In the genomic region with DNA sequence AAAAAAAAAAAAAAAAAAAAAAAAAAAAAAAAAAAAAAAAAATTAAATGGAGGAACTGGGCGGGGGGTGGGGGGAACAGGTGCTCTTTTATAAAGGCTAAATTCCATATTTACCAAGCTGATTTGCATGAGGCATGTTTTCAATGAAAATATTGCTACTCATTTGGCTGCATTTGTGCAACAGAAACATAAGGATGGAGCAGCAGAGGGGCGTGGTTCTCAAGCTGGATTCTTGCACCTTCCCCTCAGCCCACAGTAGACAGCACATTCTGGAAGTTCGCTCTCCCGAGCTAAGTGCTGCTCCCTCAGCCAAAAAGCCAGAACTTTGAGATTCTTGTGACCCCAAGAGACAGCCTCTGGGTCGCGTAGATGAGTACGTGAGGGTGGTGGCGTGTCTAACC, we compare ENCODE assay signal across 15 mouse cellular contexts.
"Had no signal": no experiment of that assay in that cellular context is flagged by ENCODE, and none has a peak within 500 bp of the region (broad histone marks: within the 10 kb centered on the region; RNA-seq: fewer than 3 reads in every experiment).

No protein-coding gene starts in this region.

- H3K36me3 ChIP-seq: limb, embryonic 12.5 days; midbrain, embryonic 12.5 days; neural tube, embryonic 13.5 days had no signal

- H3K9ac ChIP-seq: limb, embryonic 12.5 days; liver, embryonic 14.5 days; midbrain, embryonic 12.5 days; neural tube, embryonic 13.5 days had no signal

- ATAC-seq: midbrain, embryonic 16.5 days had no signal

- DNase-seq: kidney, adult 18-20 months; kidney, postnatal 14 days; liver; lung, adult 18-20 months; retina, postnatal 1 day; right cerebral cortex, postnatal 25 days; spleen, adult 18-20 months; thymus, adult 18-20 months; thymus, postnatal 36 days had no signal

- H3K9me3 ChIP-seq: limb, embryonic 12.5 days; midbrain, embryonic 12.5 days; neural tube, embryonic 13.5 days had no signal

- H3K27ac ChIP-seq: left cerebral cortex, adult 2 months; limb, embryonic 12.5 days; liver, embryonic 14.5 days; midbrain, embryonic 12.5 days; neural tube, embryonic 13.5 days had no signal

- H3K4me2 ChIP-seq: limb, embryonic 12.5 days; midbrain, embryonic 12.5 days; neural tube, embryonic 13.5 days had no signal

- H3K27me3 ChIP-seq: limb, embryonic 12.5 days had no signal

- H3K4me3 ChIP-seq: left cerebral cortex, adult 2 months; limb, embryonic 12.5 days; midbrain, embryonic 12.5 days; neural tube, embryonic 13.5 days had no signal
